Mouse (Mus musculus): ENCODE results near the gene Elp1.

- no peak for TF ChIP-seq CTCF (IDR thresholded peaks at IDR 0.05; ENCODE audit: low read depth)
- no peak for TF ChIP-seq EP300 (IDR thresholded peaks at IDR 0.05; ENCODE audit: low read depth)
Observed at GRCm38 (mm10) chr4:56747456-56747855, 54.7 kb downstream of the Elp1 start.

All from liver, embryonic 14.5 days (tissue).